Mouse (Mus musculus): ENCODE data around the gene Sprr2a1. TPM values are rescaled to one million over a fixed set of nuclear protein-coding genes. Genes with fewer than 3 reads are reported as not detected.

Gene Sprr2a1
- polyA plus RNA-seq (2017; shearing (Covaris generic)) = not detected

DNA sequence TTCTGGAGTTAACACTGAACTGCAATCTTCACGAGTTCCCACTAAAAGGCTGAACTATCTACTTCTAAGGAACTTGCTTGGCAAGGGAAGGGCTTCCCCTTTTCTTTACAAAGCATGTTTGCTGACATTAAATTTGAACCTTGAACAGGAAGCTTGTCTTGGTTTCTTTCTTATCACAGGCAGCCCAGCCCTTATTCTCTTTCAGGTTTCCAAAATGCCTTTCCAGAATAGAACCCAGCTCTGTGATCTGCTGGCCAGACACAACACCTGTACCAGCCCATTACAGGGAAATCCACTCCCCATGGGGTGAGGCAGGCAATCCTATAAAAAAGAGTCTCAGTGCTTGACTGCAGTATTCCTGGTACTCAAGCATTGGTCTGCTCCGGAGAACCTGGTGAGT lies at the start of gene Sprr2a1, which contains the start of gene Sprr2a2:
TSS of gene Sprr2a1 (plus strand) at position 231 of the 400 bp plus-strand sequence.
TSS of gene Sprr2a2 (plus strand) at position 352 of the 400 bp plus-strand sequence.

Other genes starting within 250 kb of the Sprr2a1 start
- not detected for gene Pglyrp3, start 201.2 kb upstream of the Sprr2a1 start, polyA plus RNA-seq (2017; shearing (Covaris generic))
- not detected for gene Lor, start 132.7 kb upstream of the Sprr2a1 start, polyA plus RNA-seq (2017; shearing (Covaris generic))
- gene Prr9, start 91.9 kb upstream of the Sprr2a1 start, polyA plus RNA-seq (2017; shearing (Covaris generic)) = not detected
- gene Lelp1, start 73.1 kb upstream of the Sprr2a1 start, polyA plus RNA-seq (2017; shearing (Covaris generic)) = not detected
- not detected for gene Sprr2a2, start 121 bp downstream of the Sprr2a1 start, polyA plus RNA-seq (2017; shearing (Covaris generic))
- not detected for gene Sprr2a3, start 69.6 kb downstream of the Sprr2a1 start, polyA plus RNA-seq (2017; shearing (Covaris generic))
- not detected for gene Sprr2b, start 100.8 kb downstream of the Sprr2a1 start, polyA plus RNA-seq (2017; shearing (Covaris generic))
- gene Sprr2d, start 123.3 kb downstream of the Sprr2a1 start, polyA plus RNA-seq (2017; shearing (Covaris generic)) = not detected
- gene Sprr2e, start 136.3 kb downstream of the Sprr2a1 start, polyA plus RNA-seq (2017; shearing (Covaris generic)) = not detected
- gene Sprr2f, start 149.4 kb downstream of the Sprr2a1 start, polyA plus RNA-seq (2017; shearing (Covaris generic)) = not detected
- gene Sprr2h, start 169.9 kb downstream of the Sprr2a1 start, polyA plus RNA-seq (2017; shearing (Covaris generic)) = not detected
- not detected for gene Sprr2i, start 192.2 kb downstream of the Sprr2a1 start, polyA plus RNA-seq (2017; shearing (Covaris generic))
- not detected for gene Sprr2j-ps, start 202.3 kb downstream of the Sprr2a1 start, polyA plus RNA-seq (2017; shearing (Covaris generic))
- gene Gm9774, start 213.6 kb downstream of the Sprr2a1 start, polyA plus RNA-seq (2017; shearing (Covaris generic)) = 17.2 TPM
- gene Sprr2k, start 216.8 kb downstream of the Sprr2a1 start, polyA plus RNA-seq (2017; shearing (Covaris generic)) = not detected
- not detected for gene Sprr1b, start 223.0 kb downstream of the Sprr2a1 start, polyA plus RNA-seq (2017; shearing (Covaris generic))
- gene Sprr3, start 242.9 kb downstream of the Sprr2a1 start, polyA plus RNA-seq (2017; shearing (Covaris generic)) = not detected

All from activated CD4-positive, CD25-positive, alpha-beta regulatory T cell, adult 9 weeks (primary cell).